Mouse (Mus musculus) cerebellum, adult (tissue): Measurements from ENCODE around the gene Nova2.
A peak's percentile ranks its signal among the peaks of the same experiment; 100 is the strongest.

Source experiments
- ATAC-seq: cut with Nextera tagmentation; 2 replicates; pipeline ENCODE4 v1.9.2; 2017; ENCODE audit warnings: mild to moderate bottlenecking, moderate library complexity, mixed read lengths; ENCODE audit not compliant: insufficient number of reproducible peaks, low FRiP score, low TSS enrichment

Nova2 gene

DNA sequence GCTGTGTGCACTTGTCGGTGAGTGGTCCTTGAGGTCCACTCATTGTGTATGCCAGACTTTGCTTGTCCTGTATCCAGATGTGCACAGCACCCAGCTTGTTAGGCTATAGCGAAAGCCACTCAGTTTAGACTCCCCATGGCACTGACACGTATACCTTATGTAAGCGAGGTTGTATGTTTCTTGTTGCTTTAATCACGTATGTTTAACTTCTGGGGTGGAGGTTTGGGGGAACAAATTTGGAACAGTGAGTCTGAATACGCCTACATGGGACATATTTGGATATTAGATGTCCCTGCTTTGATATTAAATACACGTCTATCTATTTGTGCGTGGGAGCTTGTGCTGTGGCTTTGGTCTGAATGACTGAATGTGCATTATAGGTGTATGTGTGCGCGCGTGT lies 2.4 kb upstream of the Nova2 start:
- ATAC-seq: no peak

DNA sequence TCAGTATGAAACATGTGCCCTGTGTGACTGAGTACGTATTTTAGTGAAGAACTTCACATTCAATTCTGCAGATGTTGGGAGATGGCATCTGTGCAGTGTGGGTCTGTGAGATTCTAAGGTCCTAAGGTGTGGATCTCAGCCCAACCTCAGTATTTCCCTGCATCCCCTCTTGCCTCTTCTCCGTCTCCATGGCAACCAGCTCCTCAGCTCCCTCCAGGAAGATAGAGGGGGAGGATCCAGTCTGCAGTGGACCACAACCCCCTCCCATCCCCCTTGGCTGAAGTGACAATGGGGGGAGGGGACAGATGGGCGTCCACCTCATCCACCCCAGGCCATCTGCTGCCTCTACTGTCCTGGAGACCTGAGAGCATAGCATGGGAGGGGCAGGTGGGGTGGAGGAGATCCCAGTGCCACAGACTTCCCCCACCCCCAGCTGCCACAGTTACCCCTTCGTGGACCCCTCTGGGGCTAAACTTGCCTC lies 1.9 kb upstream of the Nova2 start:
- no peak for ATAC-seq

GRCm38 (mm10) chr7:18924321-18924720 lies 1.4 kb upstream of the Nova2 start:
- no peak for ATAC-seq

- no peak for ATAC-seq
Measured at GRCm38 (mm10) chr7:18926041-18926790, 528 bp downstream of the Nova2 start.

DNA sequence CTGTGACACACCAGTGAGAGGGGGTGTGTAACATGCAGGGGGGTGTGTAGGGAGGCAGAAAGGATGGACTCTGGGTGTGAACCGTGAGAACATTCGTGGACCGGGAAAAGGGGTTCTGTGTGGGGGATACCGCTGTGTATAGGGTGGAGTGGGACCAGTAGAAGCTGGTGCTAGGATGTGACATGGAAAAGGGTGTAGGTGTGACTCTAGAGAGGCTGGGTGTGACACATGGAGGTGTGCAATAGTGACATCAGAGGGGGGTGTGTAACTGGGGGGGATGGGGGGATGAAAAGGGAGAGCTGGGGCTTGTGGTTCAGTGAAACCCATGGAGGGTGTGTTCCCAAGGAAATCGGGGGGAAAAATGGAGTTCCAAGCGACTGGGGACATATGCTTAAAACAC lies 1.2 kb downstream of the Nova2 start:
- no peak for ATAC-seq

GRCm38 (mm10) chr7:18927759-18928158 lies 2.1 kb downstream of the Nova2 start:
- ATAC-seq: no peak

DNA sequence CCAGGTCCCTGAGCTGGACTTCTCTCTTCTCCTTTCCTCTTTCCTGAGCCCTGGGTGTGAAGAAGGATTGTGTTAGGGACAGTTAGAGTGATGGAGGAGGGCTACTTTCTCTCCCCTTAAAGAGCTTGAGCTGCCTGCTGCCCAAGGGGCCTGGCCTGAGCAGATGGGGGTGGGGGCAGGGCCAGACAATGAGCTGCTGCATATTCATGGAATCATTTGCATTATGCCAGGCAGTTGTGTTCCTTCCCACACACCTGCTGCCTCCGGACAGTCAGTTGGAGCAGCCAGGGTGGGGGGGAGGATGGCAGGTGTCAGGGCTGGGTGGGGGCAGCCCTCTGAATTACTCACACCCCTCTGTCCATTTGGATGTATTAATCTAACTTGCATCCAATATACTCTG lies 16.7 kb downstream of the Nova2 start:
- no peak for ATAC-seq

DNA sequence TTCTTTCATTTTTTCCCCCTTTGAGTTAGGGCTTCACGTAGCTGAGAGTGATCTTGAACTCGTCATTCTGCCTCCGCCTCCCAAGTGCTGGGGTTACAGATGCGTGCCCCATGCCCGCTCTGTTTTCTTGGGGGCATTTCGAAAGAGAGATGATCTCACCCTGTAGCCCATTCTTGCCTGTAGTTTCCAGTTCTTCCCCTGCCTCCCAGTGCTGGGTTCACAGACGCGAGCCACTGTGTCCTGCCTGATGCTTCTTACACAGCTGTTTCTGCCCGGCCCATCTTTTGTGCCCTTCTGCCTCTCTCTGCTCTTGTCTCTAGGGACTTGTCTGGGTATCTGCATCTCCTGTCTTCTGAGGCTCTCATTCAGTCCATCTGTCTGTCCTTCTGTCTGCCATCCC lies 17.1 kb downstream of the Nova2 start:
- ATAC-seq: no peak

- no peak for ATAC-seq
Measured at GRCm38 (mm10) chr7:18948151-18948550, 22.5 kb downstream of the Nova2 start.

GRCm38 (mm10) chr7:18949781-18950522 lies 24.3 kb downstream of the Nova2 start:
- ATAC-seq: no peak

GRCm38 (mm10) chr7:18950523-18951315 lies 25.0 kb downstream of the Nova2 start:
- no peak for ATAC-seq

GRCm38 (mm10) chr7:18951397-18951796 lies 25.7 kb downstream of the Nova2 start:
- ATAC-seq: no peak

DNA sequence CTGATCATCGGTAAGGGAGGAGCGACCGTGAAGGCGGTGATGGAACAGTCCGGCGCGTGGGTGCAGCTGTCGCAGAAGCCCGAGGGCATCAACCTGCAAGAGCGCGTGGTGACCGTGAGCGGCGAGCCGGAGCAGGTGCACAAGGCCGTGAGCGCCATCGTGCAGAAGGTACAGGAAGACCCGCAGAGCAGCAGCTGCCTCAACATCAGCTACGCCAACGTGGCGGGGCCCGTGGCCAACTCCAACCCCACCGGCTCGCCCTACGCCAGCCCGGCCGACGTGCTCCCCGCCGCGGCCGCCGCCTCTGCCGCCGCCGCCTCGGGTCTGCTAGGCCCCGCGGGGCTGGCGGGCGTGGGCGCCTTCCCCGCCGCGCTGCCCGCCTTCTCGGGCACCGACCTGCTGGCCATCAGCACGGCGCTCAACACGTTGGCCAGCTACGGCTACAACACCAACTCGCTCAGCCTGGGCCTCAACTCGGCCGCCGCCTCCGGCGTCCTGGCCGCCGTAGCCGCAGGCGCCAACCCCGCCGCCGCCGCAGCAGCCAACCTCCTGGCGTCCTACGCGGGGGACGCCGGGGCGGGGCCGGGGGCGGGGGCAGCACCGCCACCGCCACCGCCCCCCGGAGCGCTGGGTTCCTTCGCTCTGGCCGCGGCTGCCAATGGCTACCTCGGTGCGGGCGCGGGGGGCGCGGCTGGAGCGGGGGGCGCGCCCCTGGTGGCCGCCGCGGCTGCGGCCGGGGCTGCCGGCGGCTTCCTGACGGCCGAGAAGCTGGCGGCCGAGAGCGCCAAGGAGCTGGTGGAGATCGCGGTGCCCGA lies 32.1 kb downstream of the Nova2 start:
- ATAC-seq: peak; percentile 53; the same call in 1 of the 2 replicates

DNA sequence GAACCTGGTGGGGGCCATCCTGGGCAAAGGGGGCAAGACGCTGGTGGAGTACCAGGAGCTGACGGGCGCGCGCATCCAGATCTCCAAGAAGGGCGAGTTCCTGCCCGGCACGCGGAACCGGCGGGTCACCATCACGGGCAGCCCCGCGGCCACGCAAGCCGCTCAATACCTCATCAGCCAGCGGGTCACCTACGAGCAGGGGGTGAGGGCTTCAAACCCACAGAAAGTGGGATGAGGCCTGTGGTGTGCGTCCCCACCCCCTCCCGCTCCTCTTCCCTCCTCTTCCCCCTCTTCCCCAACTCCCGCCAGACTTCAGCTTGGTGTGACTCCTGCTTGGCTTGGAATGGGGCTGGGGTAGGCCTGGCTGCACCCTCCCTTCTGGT lies 32.7 kb downstream of the Nova2 start:
- no peak; the same call in 1 of the 2 replicates for ATAC-seq

DNA sequence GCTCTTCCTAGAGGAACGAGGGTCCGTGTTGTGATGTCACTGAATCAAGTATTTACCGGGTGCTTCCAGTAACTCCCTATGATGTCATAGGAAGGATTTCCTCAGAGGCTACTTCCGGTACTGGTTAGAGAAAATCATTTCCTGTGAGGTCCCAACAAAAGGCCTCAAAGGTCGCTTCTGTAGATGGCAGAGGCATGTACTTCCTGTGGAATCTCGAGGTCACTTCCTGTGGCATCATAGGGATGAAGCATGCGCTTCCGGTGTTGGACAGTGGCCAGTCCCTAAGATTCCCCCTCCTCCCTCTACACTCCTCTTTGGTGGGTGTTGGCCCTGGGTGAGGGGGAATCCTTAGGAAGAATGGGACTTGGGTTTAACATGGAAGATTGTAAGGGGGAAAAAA lies 33.8 kb downstream of the Nova2 start:
- ATAC-seq: no peak

- ATAC-seq: no peak
Measured at GRCm38 (mm10) chr7:18962171-18962792, 36.6 kb downstream of the Nova2 start.

- no peak for ATAC-seq
Measured at GRCm38 (mm10) chr7:18962795-18963194, 37.1 kb downstream of the Nova2 start.

DNA sequence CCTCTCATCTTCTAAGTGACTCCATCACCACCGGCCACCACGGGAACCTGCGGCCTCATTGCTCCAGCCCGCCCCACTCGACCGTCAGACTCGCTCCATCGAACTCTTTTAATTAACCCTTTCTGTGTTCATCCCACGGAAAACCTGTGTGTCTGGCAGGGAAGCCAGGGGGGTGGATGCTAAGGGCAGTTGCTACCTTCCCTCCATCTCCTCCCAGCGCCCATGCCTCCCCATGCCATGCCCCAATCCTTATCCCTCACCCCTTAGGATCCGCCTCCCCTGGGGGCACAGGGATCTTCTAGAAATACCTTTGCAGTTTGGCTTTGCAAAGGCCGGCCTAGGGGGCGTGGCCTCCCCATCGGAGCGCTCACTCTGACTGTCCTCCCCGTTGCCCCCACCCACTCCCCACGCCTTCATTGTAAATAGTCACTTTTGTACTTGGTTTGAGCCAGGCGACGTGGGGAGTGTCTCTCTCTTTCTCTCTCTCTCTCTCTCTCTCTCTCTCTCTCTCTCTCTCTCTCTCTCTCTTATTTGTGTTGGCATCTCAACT lies 37.7 kb downstream of the Nova2 start:
- no peak for ATAC-seq

DNA sequence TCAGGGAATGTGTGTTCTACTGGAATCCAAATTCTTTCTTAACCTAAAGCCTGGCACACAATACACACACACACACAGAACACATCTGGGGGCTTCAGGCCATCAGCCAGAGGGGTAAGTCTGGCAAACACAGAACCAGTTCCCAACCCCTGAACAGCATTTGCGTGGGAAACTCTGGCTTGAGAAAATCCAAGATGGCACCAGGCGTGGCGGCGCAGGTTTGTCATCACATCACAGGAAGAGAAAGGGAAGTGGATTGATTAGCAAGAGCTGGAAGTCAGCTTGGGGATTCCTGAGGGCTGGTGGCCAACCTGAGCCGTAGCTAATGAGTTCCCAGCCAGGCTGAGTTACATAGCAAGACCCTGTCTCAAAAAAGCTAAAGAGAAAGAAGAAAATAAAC lies 39.6 kb downstream of the Nova2 start:
- no peak for ATAC-seq
